Mouse (Mus musculus) megakaryocyte, embryonic 14.5 days (primary cell): ENCODE data around the gene 5330417C22Rik.

ENCODE experiments used
- FLI1 ChIP-seq: IDR thresholded peaks from 2 replicates; pipeline ENCODE4 v1.6.1; 2012; ENCODE audit warnings: low read length, inconsistent platforms, mixed read lengths
- GATA1 ChIP-seq: IDR thresholded peaks from 3 replicates; pipeline ENCODE4 v1.6.1; 2012; ENCODE audit warnings: mixed read lengths, low read length, inconsistent platforms, borderline replicate concordance

- TF ChIP-seq FLI1 (no peak), GATA1 (no peak)
Measured at GRCm38 (mm10) chr3:108409656-108410358, 126.5 kb downstream of the 5330417C22Rik start.
